Mouse (Mus musculus) megakaryocyte, adult 5-6 weeks (primary cell): ENCODE results near the gene Gm20388. TPM values are rescaled to one million over a fixed set of nuclear protein-coding genes. Genes with fewer than 3 reads are reported as not detected.

Experiments used
- ATAC-seq: 2 replicates; pipeline ENCODE4 v1.8.0; 2016; ENCODE audit warnings: mild to moderate bottlenecking, inconsistent platforms; ENCODE audit not compliant: poor library complexity, severe bottlenecking
- total RNA-seq, 2 experiments: library from RNA; stranded (forward) in 1 of 2; stranded (reverse) in 1 of 2; fragments of 153-499, 151-499 nt in 1 of 2; fragments of 221-1000, 200-1000 nt in 1 of 2; gene quantifications; 2 replicates each; pipeline versions ENCODE4 v1.2.3 to v1.2.4; 2015 to 2017

Gm20388 gene
- total RNA-seq, 2 experiments from 2014 or later: 7.6 to 15.5 TPM

- no peak for ATAC-seq
These were observed 44.7 kb downstream of the Gm20388 start for GRCm38 (mm10) chr8:119955333-119955732.

- no peak for ATAC-seq
These were observed 47.4 kb downstream of the Gm20388 start for GRCm38 (mm10) chr8:119958076-119958475.

- no peak for ATAC-seq
These were observed 50.0 kb downstream of the Gm20388 start for GRCm38 (mm10) chr8:119960531-119961104.

DNA sequence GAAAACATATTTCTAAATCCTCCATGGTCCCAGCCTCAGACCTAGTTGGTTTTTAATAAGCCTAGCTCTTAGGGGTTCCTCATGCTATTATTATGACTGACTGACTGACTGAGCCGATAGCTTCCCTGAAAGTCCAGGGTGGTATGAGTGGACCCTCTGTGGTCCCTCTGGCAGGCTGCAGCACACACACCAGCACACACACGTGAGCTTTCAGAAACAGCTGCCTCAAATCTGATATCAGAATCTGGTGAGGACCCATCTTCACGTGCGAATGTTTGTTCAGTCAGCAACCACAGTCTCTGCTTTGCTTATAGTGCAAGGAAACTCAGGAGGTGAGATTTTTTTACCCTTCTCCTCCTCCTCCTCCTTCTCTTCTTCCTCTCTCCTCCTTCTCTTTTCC is 54.2 kb downstream of the Gm20388 start:
- no peak for ATAC-seq

DNA sequence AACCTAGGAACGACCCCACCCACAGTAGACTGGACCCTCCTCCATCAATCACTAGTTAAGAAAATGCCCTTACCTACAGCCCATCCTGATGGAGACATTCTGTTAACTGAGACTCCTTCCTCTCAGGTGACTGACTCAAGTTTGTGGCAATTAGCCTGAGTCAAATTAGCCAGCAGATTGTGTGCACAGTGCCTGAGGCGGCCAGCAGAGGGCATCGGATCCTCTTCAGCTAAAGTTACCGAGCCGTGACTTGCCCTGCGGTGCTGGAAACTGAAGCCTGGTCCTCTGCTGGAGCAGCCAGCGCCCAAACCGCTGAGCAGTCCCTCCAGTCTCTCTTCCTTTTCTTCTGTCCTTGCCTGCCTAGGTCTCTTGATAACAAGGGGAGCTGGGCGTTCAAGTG is 56.8 kb downstream of the Gm20388 start:
- no peak for ATAC-seq

GRCm38 (mm10) chr8:119970169-119970568 is 59.5 kb downstream of the Gm20388 start:
- ATAC-seq: no peak

GRCm38 (mm10) chr8:119972558-119972957 is 61.9 kb downstream of the Gm20388 start:
- ATAC-seq: peak; percentile 54; the same call in 1 of the 2 replicates

DNA sequence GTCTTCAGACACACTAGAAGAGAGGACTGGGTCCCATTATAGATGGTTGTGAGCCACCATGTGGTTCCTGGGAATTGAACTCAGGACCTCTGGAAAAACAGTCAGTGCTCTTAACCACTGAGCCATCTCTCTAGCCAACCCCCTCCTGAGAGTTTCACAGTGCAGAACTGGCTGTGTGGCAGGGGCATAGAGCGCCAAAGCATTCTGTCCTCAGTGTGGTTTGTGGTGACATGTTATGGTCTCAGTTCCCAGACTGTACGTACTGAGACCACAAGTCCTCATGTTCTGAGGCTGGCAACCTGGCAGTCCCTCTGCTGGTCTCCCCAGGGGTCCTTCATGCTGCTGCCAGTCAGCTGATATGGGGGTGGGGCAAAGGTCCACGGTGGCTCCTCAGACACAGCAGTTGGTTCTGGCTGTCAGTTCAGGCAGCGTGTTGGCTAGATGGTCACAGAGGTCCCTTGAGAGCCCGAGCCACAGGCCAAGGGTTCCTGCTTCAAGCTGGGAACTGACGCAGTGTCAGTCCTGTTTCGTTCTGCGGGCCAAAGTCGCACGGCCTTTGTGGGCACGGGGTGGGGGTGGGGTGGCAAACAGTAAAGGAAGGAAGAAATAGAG is 68.2 kb downstream of the Gm20388 start:
- no peak for ATAC-seq

DNA sequence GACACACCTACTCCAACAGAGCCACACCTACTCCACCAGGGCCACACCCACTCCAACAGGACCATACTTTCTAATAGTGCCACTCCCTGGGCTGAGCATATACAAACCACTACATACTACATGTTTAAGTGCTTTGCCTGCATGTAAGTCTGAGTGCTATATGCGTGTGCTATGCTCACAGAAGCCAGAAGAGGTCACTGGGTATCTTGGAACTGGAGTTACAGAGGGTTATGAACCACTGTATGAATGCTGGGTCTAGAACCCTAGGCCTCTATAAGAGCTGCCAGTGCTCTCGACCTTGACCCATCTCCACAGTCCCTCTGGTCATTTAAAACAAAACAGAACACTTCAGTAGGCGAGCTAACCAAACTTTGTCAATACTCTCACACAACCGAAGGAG is 70.6 kb downstream of the Gm20388 start:
- ATAC-seq: no peak

- ATAC-seq: peak; percentile 88
These were observed 73.4 kb downstream of the Gm20388 start for GRCm38 (mm10) chr8:119984085-119984484.

GRCm38 (mm10) chr8:119986174-119986573 is 75.5 kb downstream of the Gm20388 start:
- no peak for ATAC-seq

DNA sequence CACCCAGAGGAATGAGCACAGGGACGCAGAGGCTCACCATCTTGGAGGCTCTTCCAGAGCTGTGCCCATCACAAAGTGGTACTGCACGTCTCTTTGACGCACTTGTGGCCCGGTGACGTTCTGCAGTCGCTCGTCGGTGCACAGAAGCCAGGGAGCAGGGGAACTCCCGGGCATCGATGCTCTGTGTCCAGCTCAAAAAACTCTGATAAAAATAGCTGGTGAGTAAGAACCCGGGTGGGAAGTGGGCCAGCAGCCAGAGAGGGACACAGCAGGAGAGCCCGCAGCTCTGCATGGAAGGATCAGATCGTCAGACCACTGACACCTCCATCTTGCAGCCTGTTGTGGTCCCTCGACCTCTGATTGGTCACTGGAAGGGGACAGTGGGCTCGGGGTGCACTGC is 77.4 kb downstream of the Gm20388 start:
- ATAC-seq: no peak

DNA sequence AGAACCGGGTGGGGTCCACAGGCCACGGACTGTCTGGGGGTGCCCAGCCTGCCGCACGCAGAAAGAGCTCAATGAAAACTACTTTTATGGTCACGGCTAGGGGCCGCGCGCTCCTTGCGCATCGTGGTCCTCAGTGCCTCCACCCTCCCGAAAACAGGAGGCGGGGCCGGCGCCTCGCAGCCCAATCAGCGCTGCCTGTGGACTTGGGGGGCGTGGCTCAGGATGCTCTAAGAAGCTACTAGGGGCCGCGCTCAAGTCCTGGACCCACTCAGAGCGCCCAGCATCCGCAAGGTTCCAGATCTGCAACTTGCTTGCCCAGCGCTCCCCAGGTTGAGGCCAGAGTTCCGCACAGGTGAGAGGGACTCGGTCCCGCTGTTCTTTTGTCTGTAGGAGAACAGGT is 81.6 kb downstream of the Gm20388 start, which contains the start of gene Crispld2:
Gene Crispld2 (plus strand): TSS at position 190 of the 400 bp plus-strand sequence.
- peak; percentile 95 for ATAC-seq

DNA sequence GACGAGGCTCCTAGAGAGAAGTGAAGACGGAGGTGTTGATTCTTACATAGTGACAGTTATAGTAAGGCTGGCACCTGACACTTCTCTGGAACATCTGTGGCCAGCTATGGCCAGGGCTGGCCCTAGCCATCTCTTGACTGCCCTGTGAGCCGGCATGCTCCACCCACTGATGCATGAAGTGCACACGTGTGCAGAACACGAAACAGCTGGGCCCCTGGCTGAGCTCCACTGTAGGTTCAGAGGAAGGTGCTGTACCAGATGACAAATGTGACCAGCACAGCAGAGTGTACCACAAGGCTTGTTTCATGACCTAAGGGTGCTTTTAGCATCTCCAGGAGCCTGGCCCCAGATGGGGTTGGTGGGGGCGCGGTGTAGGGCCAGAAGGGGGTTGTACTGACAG is 83.5 kb downstream of the Gm20388 start:
- no peak for ATAC-seq

DNA sequence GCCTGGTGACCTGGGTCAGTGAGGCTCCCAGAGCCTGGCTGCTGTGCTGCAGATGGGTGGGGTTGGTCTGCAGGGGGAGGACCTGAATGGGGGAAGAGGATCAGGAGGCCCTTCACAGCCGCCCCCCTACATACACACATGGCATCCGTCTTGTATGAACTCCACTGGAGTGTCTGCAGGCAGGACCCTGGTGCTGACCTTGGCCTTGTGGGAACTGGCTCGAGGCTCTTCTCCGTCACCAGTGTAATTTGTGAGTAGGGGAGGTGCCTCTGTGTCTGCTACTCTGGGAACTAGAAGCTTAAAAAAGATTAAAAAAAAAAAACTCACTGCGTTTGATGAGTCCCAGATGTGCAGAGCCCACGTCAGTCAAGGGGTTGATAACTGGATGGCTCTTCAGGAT is 83.9 kb downstream of the Gm20388 start:
- ATAC-seq: no peak

DNA sequence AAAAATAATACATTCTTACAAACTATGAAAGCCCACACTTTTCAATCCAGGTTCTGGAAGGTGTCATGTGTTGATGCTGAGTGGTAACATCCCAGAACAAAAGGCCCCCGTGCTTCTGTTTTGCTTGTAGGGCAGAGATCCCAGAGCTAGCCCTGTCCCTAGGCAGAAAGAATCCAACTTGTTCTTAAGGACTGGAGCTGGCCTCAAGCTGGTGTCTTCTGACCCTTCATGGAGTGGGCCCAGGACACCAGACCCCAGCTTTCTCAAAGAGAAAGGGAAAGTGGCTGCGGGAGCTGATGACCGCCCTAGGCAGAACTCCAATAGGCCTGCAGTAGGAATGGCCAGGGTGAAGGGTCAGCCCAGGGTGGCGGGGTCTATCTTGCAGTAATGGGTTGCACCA is 86.6 kb downstream of the Gm20388 start:
- ATAC-seq: no peak

- no peak for ATAC-seq
These were observed 89.8 kb downstream of the Gm20388 start for GRCm38 (mm10) chr8:120000461-120000860.

- no peak for ATAC-seq
These were observed 91.1 kb downstream of the Gm20388 start for GRCm38 (mm10) chr8:120001712-120002111.

DNA sequence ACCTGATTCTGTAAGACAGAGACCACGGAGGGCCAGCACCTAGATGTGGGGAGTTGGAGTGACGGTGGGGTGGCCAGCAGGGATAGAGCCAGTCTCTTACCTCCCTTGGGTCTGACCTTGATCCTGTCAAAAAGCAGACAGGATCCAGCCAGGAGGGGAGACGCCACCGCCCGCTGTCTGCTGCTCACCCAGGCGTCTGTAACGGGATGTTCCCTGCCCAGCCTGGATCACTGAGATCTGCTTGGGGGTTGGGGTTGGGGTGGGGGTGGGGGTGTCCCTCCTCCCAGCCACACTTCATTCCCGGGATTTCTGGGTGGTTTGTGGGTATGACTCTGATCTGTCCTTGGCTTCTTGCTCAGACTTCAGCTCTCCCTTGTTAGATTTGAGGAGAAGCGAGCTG is 91.7 kb downstream of the Gm20388 start:
- ATAC-seq: no peak

DNA sequence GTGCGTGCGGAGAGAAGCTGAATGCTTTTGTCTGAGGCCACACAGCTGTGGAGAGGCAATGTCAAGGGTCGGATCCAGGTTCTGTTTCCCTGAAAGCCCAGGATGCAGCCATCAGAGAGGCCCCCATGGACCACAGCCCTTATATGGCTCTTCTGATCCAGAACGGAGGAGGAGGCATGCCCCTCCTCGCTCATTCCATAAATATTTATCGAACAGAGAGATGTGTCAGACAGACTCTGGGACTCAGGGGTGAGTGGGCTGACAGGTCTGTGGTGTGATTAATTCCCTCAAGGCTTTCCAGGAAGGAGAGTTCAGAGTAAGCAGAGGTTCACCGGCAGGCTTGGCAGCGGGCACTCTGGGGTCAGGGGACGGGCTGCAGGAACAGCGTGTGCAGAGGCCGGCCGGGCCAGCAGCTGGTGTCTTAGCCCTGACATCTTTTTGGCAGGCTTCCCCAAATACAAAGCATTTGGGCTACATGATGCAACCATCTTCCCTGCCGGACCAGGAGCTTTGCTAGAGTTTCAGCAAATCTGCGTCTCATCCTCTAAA is 93.6 kb downstream of the Gm20388 start:
- no peak for ATAC-seq

DNA sequence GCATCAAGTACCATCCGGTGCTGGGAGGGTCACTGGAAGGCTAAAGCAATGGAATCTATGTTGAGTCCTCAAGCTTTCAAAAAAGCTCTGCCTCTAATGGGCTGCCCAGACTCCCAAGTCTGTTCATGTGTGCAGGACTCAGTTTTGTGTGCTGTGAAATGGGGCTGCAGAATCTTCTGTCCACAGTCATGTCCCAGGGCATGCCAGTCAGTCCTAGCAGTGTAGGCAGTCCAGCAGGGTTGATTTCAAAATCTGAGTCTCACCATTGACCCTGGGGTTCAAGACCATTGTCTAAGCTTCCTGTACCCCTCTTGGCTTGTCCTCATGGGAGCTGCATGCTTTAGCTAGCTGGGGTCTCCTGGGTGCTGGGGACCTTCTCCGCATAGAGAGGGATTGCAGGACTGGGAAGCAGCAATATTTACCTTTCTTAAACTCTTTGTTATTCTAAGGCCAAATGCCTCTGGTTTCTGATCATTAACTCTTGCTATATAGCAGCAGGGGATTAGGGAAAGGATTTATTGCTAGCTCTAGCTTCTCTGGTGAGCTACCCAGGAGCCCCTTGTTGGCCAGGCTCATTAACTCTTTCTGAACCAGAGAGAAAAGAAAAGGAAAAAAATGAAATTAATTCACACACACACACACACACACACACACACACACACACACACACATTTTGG is 94.2 kb downstream of the Gm20388 start:
- ATAC-seq: no peak

- no peak for ATAC-seq
These were observed 96.1 kb downstream of the Gm20388 start for GRCm38 (mm10) chr8:120006645-120007160.
